Mouse (Mus musculus) erythroid progenitor cell, adult 5-6 weeks (primary cell): Measurements from ENCODE around the gene Gm13272. TPM values are rescaled to one million over a fixed set of nuclear protein-coding genes. Genes with fewer than 3 reads are reported as not detected.
"Not testable (repeated sequence)": the region's sequence is repeated elsewhere in the genome, so short reads cannot be mapped to it uniquely, and the experiment has no call there.

Source experiments
- ATAC-seq: replicated peaks from 2 replicates; pipeline ENCODE4 v1.8.0; 2016; ENCODE audit warnings: moderate number of reproducible peaks, mild to moderate bottlenecking, moderate TSS enrichment, inconsistent platforms; ENCODE audit not compliant: poor library complexity, low FRiP score, severe bottlenecking
- total RNA-seq, 2 experiments: library from RNA; stranded (forward) in 1 of 2; stranded (reverse) in 1 of 2; fragments of 150-400 nt in 1 of 2; fragments of 186-747, 209-891 nt in 1 of 2; gene quantifications; 2 replicates each; pipeline versions ENCODE4 v1.2.3 to v1.2.4; 2015 to 2017; ENCODE audit warnings: low replicate concordance in 2 of 2

The Gm13272 gene
- total RNA-seq, 2 experiments from 2014 or later = not detected

- not testable (repeated sequence) for ATAC-seq
These were observed 2.2 kb downstream of the Gm13272 start, which contains the start of gene Ifnz for GRCm38 (mm10) chr4:88781831-88782230. Gene Ifnz, plus strand, starts transcription at chr4:88782131.

- not testable (repeated sequence) for ATAC-seq
These were observed 2.7 kb downstream of the Gm13272 start for GRCm38 (mm10) chr4:88782335-88782734.

DNA sequence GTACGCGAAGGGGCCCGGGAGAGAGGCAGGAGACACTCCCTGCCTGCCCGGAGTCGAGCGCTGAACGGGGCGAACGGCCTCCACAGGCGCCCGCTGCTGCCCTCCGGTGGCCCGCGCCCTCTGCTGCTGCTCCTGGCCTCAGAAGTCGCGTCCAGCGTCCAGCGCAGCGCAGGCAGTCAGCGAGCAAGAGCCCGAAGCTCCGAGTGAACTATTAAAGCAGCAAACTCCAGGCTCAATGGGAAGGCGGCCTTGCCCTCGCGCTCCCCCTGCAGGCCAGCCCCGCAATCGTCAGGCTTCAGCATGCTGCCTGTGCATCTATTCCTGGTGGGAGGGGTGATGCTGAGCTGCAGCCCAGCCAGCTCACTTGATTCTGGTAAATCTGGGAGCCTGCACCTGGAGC lies 5.8 kb downstream of the Gm13272 start, which contains the start of gene Gm13276:
TSS of gene Gm13276 (plus strand) at position 301 of the 400 bp plus-strand sequence.
- ATAC-seq = not testable (repeated sequence)

DNA sequence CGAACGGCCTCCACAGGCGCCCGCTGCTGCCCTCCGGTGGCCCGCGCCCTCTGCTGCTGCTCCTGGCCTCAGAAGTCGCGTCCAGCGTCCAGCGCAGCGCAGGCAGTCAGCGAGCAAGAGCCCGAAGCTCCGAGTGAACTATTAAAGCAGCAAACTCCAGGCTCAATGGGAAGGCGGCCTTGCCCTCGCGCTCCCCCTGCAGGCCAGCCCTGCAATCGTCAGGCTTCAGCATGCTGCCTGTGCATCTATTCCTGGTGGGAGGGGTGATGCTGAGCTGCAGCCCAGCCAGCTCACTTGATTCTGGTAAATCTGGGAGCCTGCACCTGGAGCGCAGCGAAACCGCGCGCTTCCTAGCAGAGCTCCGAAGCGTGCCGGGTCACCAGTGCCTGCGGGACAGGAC lies 8.8 kb downstream of the Gm13272 start, which contains the start of gene Gm13277:
TSS of gene Gm13277 (plus strand) at position 231 of the 400 bp plus-strand sequence.
- ATAC-seq = not testable (repeated sequence)

- ATAC-seq = not testable (repeated sequence)
These were observed 11.6 kb downstream of the Gm13272 start, which contains the start of gene Gm13278 for GRCm38 (mm10) chr4:88791250-88791649. Gene Gm13278, plus strand, starts transcription at chr4:88791550.

DNA sequence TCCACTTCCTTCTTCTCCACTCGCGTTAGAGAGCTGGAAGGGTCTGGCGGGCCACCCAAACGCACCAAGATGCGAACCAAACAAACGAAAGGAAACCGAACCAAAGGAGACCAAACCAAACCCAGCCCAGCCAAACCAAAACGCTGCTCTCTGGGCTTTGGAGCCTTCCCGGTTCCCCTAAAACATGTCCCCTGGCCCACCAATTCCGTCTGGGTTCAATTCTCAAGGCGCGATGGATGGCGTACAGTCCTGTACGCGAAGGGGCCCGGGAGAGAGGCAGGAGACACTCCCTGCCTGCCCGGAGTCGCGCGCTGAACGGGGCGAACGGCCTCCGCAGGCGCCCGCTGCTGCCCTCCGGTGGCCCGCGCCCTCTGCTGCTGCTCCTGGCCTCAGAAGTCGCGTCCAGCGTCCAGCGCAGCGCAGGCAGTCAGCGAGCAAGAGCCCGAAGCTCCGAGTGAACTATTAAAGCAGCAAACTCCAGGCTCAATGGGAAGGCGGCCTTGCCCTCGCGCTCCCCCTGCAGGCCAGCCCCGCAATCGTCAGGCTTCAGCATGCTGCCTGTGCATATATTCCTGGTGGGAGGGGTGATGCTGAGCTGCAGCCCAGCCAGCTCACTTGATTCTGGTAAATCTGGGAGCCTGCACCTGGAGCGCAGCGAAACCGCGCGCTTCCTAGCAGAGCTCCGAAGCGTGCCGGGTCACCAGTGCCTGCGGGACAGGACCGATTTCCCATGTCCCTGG lies 14.5 kb downstream of the Gm13272 start, which contains the start of gene Gm13275:
TSS of gene Gm13275 (plus strand) at position 552 of the 740 bp plus-strand sequence.
- ATAC-seq = not testable (repeated sequence)

- ATAC-seq = not testable (repeated sequence)
These were observed 17.4 kb downstream of the Gm13272 start, which contains the start of gene Gm13279 for GRCm38 (mm10) chr4:88797097-88797496. Gene Gm13279, plus strand, starts transcription at chr4:88797397.

GRCm38 (mm10) chr4:88799365-88799764 lies 19.7 kb downstream of the Gm13272 start, which contains the start of gene Gm13285:
Gene Gm13285, plus strand, starts transcription at chr4:88799665.
- ATAC-seq = not testable (repeated sequence)

DNA sequence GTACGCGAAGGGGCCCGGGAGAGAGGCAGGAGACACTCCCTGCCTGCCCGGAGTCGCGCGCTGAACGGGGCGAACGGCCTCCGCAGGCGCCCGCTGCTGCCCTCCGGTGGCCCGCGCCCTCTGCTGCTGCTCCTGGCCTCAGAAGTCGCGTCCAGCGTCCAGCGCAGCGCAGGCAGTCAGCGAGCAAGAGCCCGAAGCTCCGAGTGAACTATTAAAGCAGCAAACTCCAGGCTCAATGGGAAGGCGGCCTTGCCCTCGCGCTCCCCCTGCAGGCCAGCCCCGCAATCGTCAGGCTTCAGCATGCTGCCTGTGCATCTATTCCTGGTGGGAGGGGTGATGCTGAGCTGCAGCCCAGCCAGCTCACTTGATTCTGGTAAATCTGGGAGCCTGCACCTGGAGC lies 23.3 kb downstream of the Gm13272 start, which contains the start of gene Gm13287:
TSS of gene Gm13287 (plus strand) at position 301 of the 400 bp plus-strand sequence.
- ATAC-seq = not testable (repeated sequence)

DNA sequence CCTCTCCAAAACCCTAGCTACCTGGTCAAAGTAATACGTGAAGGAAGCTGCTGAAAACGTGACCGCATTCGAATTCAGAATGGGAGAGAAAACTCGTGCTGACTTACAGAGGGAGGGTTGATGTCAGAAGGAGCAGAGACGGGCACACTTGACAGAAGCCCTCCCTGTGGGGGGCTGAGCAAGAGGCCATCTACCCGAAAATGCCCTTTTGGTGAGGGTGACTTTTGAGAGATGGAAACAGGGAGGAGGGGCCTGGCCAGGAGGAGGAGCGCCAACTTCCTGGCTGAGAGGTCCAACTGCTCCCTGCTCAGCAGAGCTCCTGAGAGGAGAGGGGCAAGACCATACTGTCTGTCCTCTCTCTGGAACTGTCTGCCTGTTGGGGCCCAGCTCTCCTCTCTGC lies 25.6 kb downstream of the Gm13272 start, which contains the start of gene Gm13288:
TSS of gene Gm13288 (plus strand) at position 301 of the 400 bp plus-strand sequence.
- ATAC-seq = not testable (repeated sequence)

GRCm38 (mm10) chr4:88805761-88806160 lies 26.1 kb downstream of the Gm13272 start:
- ATAC-seq = not testable (repeated sequence)

DNA sequence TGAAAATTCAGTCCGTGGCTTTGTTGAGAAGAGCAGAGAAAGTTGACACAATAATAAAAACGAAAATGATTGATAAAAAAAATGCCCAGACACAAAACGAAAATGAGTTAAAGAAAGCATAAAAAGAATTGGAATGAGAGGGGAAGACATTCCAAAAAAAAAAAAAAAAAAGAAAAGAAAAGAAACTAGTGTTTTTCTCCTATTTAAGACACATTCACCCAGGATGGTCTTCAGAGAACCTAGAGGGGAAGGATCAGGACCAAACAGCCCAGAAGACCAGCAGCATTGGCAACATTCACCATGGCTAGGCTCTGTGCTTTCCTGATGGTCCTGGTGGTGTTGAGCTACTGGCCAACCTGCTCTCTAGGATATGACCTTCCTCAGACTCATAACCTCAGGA lies 36.3 kb downstream of the Gm13272 start, which contains the start of gene Ifna7:
TSS of gene Ifna7 (plus strand) at position 301 of the 400 bp plus-strand sequence.
- ATAC-seq = no peak

- ATAC-seq = no peak
These were observed 40.0 kb downstream of the Gm13272 start, which contains the start of gene Ifna11 for GRCm38 (mm10) chr4:88819659-88820058. Gene Ifna11, plus strand, starts transcription at chr4:88819959.

DNA sequence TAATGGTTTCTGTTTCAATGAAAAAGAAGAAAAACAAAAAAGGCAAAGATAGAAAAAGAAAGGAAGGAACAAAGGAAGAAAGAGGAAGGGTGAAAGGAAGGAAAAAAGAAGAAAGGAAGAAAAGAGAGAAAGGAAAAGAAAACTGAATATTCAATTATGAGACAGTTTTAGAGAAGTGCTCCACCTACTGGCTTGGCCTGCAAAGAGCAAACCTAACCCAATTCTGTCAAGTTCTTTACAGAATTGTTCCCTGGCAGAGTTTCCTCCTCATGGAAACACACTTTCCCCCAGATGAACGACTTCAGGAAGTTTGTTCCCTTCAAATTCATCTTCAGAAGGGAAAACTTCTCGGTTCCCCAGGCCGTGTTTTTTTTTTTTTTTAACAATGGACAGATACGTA lies 43.3 kb downstream of the Gm13272 start:
- ATAC-seq = no peak

DNA sequence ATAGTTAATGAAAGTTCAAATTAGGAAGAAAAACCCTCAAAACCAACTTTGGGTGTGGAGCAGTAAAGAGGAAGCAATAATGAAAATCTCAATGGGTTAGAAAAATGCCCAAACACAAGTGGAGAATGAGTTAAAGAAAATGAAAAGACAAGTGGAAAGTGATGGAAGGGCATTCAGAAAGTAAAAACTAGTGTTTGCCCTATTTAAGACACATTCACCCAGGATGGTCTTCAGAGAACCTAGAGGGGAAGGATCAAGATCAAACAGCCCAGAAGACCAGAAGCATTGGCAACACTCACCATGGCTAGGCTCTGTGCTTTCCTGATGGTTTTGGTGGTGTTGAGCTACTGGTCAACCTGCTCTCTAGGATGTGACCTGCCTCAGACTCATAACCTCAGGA lies 47.5 kb downstream of the Gm13272 start, which contains the start of gene Ifna6:
TSS of gene Ifna6 (plus strand) at position 301 of the 400 bp plus-strand sequence.
- ATAC-seq = not testable (repeated sequence)

Other genes starting within 250 kb of the Gm13272 start
Only the 30 nearest of the 31 such genes appear.
- gene Ifna14, start 208.1 kb upstream of the Gm13272 start, total RNA-seq (2015; ENCODE audit: low replicate concordance) = not detected in 2 replicates
- not detected in 2 replicates for gene Ifna14, start 208.1 kb upstream of the Gm13272 start, total RNA-seq (2017; ENCODE audit: low replicate concordance)
- gene Ifna9, start 187.5 kb upstream of the Gm13272 start, total RNA-seq (2015; ENCODE audit: low replicate concordance) = not detected in 2 replicates
- gene Ifna9, start 187.5 kb upstream of the Gm13272 start, total RNA-seq (2017; ENCODE audit: low replicate concordance) = not detected in 2 replicates
- gene Ifna12, start 176.5 kb upstream of the Gm13272 start, total RNA-seq (2015; ENCODE audit: low replicate concordance) = not detected in 2 replicates
- not detected in 2 replicates for gene Ifna12, start 176.5 kb upstream of the Gm13272 start, total RNA-seq (2017; ENCODE audit: low replicate concordance)
- not detected in 2 replicates for gene C87499, start 145.4 kb upstream of the Gm13272 start, total RNA-seq (2015; ENCODE audit: low replicate concordance)
- gene C87499, start 145.4 kb upstream of the Gm13272 start, total RNA-seq (2017; ENCODE audit: low replicate concordance) = not detected in 2 replicates
- gene Ifna13, start 135.4 kb upstream of the Gm13272 start, total RNA-seq (2015; ENCODE audit: low replicate concordance) = not detected in 2 replicates
- not detected in 2 replicates for gene Ifna13, start 135.4 kb upstream of the Gm13272 start, total RNA-seq (2017; ENCODE audit: low replicate concordance)
- gene Ifna16, start 102.9 kb upstream of the Gm13272 start, total RNA-seq (2015; ENCODE audit: low replicate concordance) = not detected in 2 replicates
- gene Ifna16, start 102.9 kb upstream of the Gm13272 start, total RNA-seq (2017; ENCODE audit: low replicate concordance) = not detected in 2 replicates
- gene Ifna2, start 95.9 kb upstream of the Gm13272 start, total RNA-seq (2015; ENCODE audit: low replicate concordance) = not detected in 2 replicates
- gene Ifna2, start 95.9 kb upstream of the Gm13272 start, total RNA-seq (2017; ENCODE audit: low replicate concordance) = not detected in 2 replicates
- not detected in 2 replicates for gene Ifnab, start 88.5 kb upstream of the Gm13272 start, total RNA-seq (2015; ENCODE audit: low replicate concordance)
- gene Ifnab, start 88.5 kb upstream of the Gm13272 start, total RNA-seq (2017; ENCODE audit: low replicate concordance) = not detected in 2 replicates
- gene Gm26566, start 58.0 kb upstream of the Gm13272 start, total RNA-seq (2015; ENCODE audit: low replicate concordance) = not detected in 2 replicates
- gene Gm26566, start 58.0 kb upstream of the Gm13272 start, total RNA-seq (2017; ENCODE audit: low replicate concordance) = 0.51 TPM in 1 of 2 replicates, not detected in the other
- gene Klhl9, start 57.4 kb upstream of the Gm13272 start, total RNA-seq (2015; ENCODE audit: low replicate concordance) = 20.1 and 22.0 TPM in 2 replicates
- 21.1 and 31.8 TPM in 2 replicates for gene Klhl9, start 57.4 kb upstream of the Gm13272 start, total RNA-seq (2017; ENCODE audit: low replicate concordance)
- gene Gm13271, start 25.0 kb upstream of the Gm13272 start, total RNA-seq (2015; ENCODE audit: low replicate concordance) = not detected in 2 replicates
- not detected in 2 replicates for gene Gm13271, start 25.0 kb upstream of the Gm13272 start, total RNA-seq (2017; ENCODE audit: low replicate concordance)
- not detected in 2 replicates for gene Gm13283, start 19.7 kb upstream of the Gm13272 start, total RNA-seq (2015; ENCODE audit: low replicate concordance)
- not detected in 2 replicates for gene Gm13283, start 19.7 kb upstream of the Gm13272 start, total RNA-seq (2017; ENCODE audit: low replicate concordance)
- not detected in 2 replicates for gene Gm13290, start 6.0 kb upstream of the Gm13272 start, total RNA-seq (2015; ENCODE audit: low replicate concordance)
- gene Gm13290, start 6.0 kb upstream of the Gm13272 start, total RNA-seq (2017; ENCODE audit: low replicate concordance) = not detected in 2 replicates
- gene Gm13289, start 2.9 kb upstream of the Gm13272 start, total RNA-seq (2015; ENCODE audit: low replicate concordance) = not detected in 2 replicates
- gene Gm13289, start 2.9 kb upstream of the Gm13272 start, total RNA-seq (2017; ENCODE audit: low replicate concordance) = not detected in 2 replicates
- gene Ifnz, start 2.3 kb downstream of the Gm13272 start, total RNA-seq (2015; ENCODE audit: low replicate concordance) = not detected in 2 replicates
- not detected in 2 replicates for gene Ifnz, start 2.3 kb downstream of the Gm13272 start, total RNA-seq (2017; ENCODE audit: low replicate concordance)
- not detected in 2 replicates for gene Gm13276, start 5.9 kb downstream of the Gm13272 start, total RNA-seq (2015; ENCODE audit: low replicate concordance)
- gene Gm13276, start 5.9 kb downstream of the Gm13272 start, total RNA-seq (2017; ENCODE audit: low replicate concordance) = not detected in 2 replicates
- gene Gm13277, start 8.8 kb downstream of the Gm13272 start, total RNA-seq (2015; ENCODE audit: low replicate concordance) = not detected in 2 replicates
- not detected in 2 replicates for gene Gm13277, start 8.8 kb downstream of the Gm13272 start, total RNA-seq (2017; ENCODE audit: low replicate concordance)
- gene Gm13278, start 11.7 kb downstream of the Gm13272 start, total RNA-seq (2015; ENCODE audit: low replicate concordance) = not detected in 2 replicates
- not detected in 2 replicates for gene Gm13278, start 11.7 kb downstream of the Gm13272 start, total RNA-seq (2017; ENCODE audit: low replicate concordance)
- not detected in 2 replicates for gene Gm13275, start 14.6 kb downstream of the Gm13272 start, total RNA-seq (2015; ENCODE audit: low replicate concordance)
- not detected in 2 replicates for gene Gm13275, start 14.6 kb downstream of the Gm13272 start, total RNA-seq (2017; ENCODE audit: low replicate concordance)
- not detected in 2 replicates for gene Gm13279, start 17.5 kb downstream of the Gm13272 start, total RNA-seq (2015; ENCODE audit: low replicate concordance)
- gene Gm13279, start 17.5 kb downstream of the Gm13272 start, total RNA-seq (2017; ENCODE audit: low replicate concordance) = not detected in 2 replicates
- not detected in 2 replicates for gene Gm13285, start 19.8 kb downstream of the Gm13272 start, total RNA-seq (2015; ENCODE audit: low replicate concordance)
- not detected in 2 replicates for gene Gm13285, start 19.8 kb downstream of the Gm13272 start, total RNA-seq (2017; ENCODE audit: low replicate concordance)
- not detected in 2 replicates for gene Gm13287, start 23.4 kb downstream of the Gm13272 start, total RNA-seq (2015; ENCODE audit: low replicate concordance)
- gene Gm13287, start 23.4 kb downstream of the Gm13272 start, total RNA-seq (2017; ENCODE audit: low replicate concordance) = not detected in 2 replicates
- gene Gm13288, start 25.7 kb downstream of the Gm13272 start, total RNA-seq (2015; ENCODE audit: low replicate concordance) = not detected in 2 replicates
- not detected in 2 replicates for gene Gm13288, start 25.7 kb downstream of the Gm13272 start, total RNA-seq (2017; ENCODE audit: low replicate concordance)
- not detected in 2 replicates for gene Ifna7, start 36.4 kb downstream of the Gm13272 start, total RNA-seq (2015; ENCODE audit: low replicate concordance)
- not detected in 2 replicates for gene Ifna7, start 36.4 kb downstream of the Gm13272 start, total RNA-seq (2017; ENCODE audit: low replicate concordance)
- not detected in 2 replicates for gene Ifna11, start 40.1 kb downstream of the Gm13272 start, total RNA-seq (2015; ENCODE audit: low replicate concordance)
- gene Ifna11, start 40.1 kb downstream of the Gm13272 start, total RNA-seq (2017; ENCODE audit: low replicate concordance) = not detected in 2 replicates
- not detected in 2 replicates for gene Ifna6, start 47.6 kb downstream of the Gm13272 start, total RNA-seq (2015; ENCODE audit: low replicate concordance)
- gene Ifna6, start 47.6 kb downstream of the Gm13272 start, total RNA-seq (2017; ENCODE audit: low replicate concordance) = not detected in 2 replicates
- not detected in 2 replicates for gene Ifna5, start 55.7 kb downstream of the Gm13272 start, total RNA-seq (2015; ENCODE audit: low replicate concordance)
- gene Ifna5, start 55.7 kb downstream of the Gm13272 start, total RNA-seq (2017; ENCODE audit: low replicate concordance) = not detected in 2 replicates
- gene Ifna4, start 62.0 kb downstream of the Gm13272 start, total RNA-seq (2015; ENCODE audit: low replicate concordance) = not detected in 2 replicates
- not detected in 2 replicates for gene Ifna4, start 62.0 kb downstream of the Gm13272 start, total RNA-seq (2017; ENCODE audit: low replicate concordance)
- gene Ifna1, start 70.2 kb downstream of the Gm13272 start, total RNA-seq (2015; ENCODE audit: low replicate concordance) = not detected in 2 replicates
- not detected in 2 replicates for gene Ifna1, start 70.2 kb downstream of the Gm13272 start, total RNA-seq (2017; ENCODE audit: low replicate concordance)
- not detected in 2 replicates for gene Ifne, start 100.4 kb downstream of the Gm13272 start, total RNA-seq (2015; ENCODE audit: low replicate concordance)
- not detected in 2 replicates for gene Ifne, start 100.4 kb downstream of the Gm13272 start, total RNA-seq (2017; ENCODE audit: low replicate concordance)